Mouse (Mus musculus): Measurements from ENCODE around the gene Hexim1. TPM values are rescaled to one million over a fixed set of nuclear protein-coding genes. Genes with fewer than 3 reads are reported as not detected.

Gene Hexim1
- total RNA-seq, 2 experiments from 2014 or later, result 68.8 to 72.2 TPM

GRCm38 (mm10) chr11:103116959-103117590 lies 1.0 kb downstream of the Hexim1 start:
- peak; percentile 83 to 87 for DNase-seq

GRCm38 (mm10) chr11:103117591-103118009 lies 1.6 kb downstream of the Hexim1 start:
- DNase-seq, result peak; percentile 61 to 71

- no peak for DNase-seq
Measured at GRCm38 (mm10) chr11:103118866-103119265, 2.8 kb downstream of the Hexim1 start.

GRCm38 (mm10) chr11:103119609-103120008 lies 3.6 kb downstream of the Hexim1 start:
- peak in 1 of 2 experiments; percentile 27 for DNase-seq

GRCm38 (mm10) chr11:103120315-103120714 lies 4.3 kb downstream of the Hexim1 start:
- DNase-seq, result no peak

- peak; percentile 64 to 79 for DNase-seq
Measured at GRCm38 (mm10) chr11:103131701-103132575, 15.9 kb downstream of the Hexim1 start, which contains the start of gene Hexim2. Gene Hexim2 (plus strand): TSS chr11:103132429.

- peak; percentile 100 for DNase-seq
Measured at GRCm38 (mm10) chr11:103132576-103133455, 16.8 kb downstream of the Hexim1 start.

- no peak for DNase-seq
Measured at GRCm38 (mm10) chr11:103133456-103134185, 17.6 kb downstream of the Hexim1 start.

- DNase-seq, result peak; percentile 62 to 68
Measured at GRCm38 (mm10) chr11:103134221-103134620, 18.2 kb downstream of the Hexim1 start.

GRCm38 (mm10) chr11:103136039-103136577 lies 20.1 kb downstream of the Hexim1 start:
- no peak for DNase-seq

GRCm38 (mm10) chr11:103139951-103140762 lies 24.1 kb downstream of the Hexim1 start:
- DNase-seq, result no peak

- DNase-seq, result no peak
Measured at GRCm38 (mm10) chr11:103140763-103141100, 24.7 kb downstream of the Hexim1 start.

GRCm38 (mm10) chr11:103141101-103141943 lies 25.3 kb downstream of the Hexim1 start:
- DNase-seq, result peak; percentile 43 to 68

GRCm38 (mm10) chr11:103141944-103142255 lies 25.9 kb downstream of the Hexim1 start:
- DNase-seq, result peak; percentile 50 to 54

GRCm38 (mm10) chr11:103142441-103143182 lies 26.6 kb downstream of the Hexim1 start:
- peak; percentile 81 to 87 for DNase-seq

GRCm38 (mm10) chr11:103144309-103145285 lies 28.6 kb downstream of the Hexim1 start:
- DNase-seq, result peak in 1 of 2 experiments; percentile 38

GRCm38 (mm10) chr11:103146386-103146785 lies 30.4 kb downstream of the Hexim1 start:
- DNase-seq, result no peak

Data from adrenal gland, postnatal 36 days (tissue).